Mouse (Mus musculus): ENCODE data around the gene Ankra2.
A peak's percentile ranks its signal among the peaks of the same experiment; 100 is the strongest.

DNA sequence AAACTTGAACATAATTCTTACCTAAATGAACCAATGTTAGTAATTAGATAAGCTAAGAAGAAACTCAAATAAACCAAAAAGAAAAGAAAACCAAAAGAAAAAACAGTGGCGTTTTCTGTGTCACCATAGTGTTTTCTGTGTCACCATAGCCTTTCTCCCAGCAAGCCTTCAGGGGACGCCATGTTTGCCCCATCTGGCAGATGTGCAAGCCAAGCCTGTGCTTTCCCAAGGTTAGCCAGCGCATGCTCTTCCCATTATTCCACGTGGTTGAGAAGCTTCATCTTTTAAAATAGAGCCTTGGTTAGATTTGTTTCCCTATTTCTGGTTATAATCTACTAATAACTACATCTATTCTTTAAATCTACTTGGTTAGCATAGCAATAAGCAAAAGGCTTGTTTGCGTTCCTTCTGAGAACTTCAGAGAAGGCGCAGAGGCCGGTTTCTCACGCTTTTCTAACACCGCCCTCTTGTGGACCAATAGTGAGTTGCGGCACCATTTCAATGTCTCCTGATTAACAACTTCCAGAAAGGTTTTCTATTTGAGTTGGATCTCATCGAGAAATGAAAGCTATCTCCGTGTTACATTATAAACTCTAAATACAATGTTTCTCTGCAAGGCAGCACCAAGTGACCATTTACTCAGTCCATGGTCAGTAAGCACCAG is 22.8 kb upstream of the Ankra2 start:
- TF ChIP-seq POLR2A (IDR thresholded peaks at IDR 0.05; ENCODE audit: low read depth, low read length), result no peak
- TF ChIP-seq CTCF (IDR thresholded peaks at IDR 0.05; ENCODE audit: extremely low read depth, insufficient read depth, insufficient read length, insufficient replicate concordance), result peak; percentile 56; the same call in 1 of the 2 replicates
